Mouse (Mus musculus) heart, embryonic 10.5 days (tissue): ENCODE results near the gene Arf5. TPM values are rescaled to one million over a fixed set of nuclear protein-coding genes. Genes with fewer than 3 reads are reported as not detected.

Experiments
- polyA plus RNA-seq: library from polyadenylated mRNA; unstranded; fragments of >200 nt; fragmentation: Nextera tagmentation; extraction: Ambion mirVana; gene quantifications from 2 replicates; pipeline ENCODE4 v1.2.1, GENCODE M21; 2016

Gene Arf5
- polyA plus RNA-seq, 1 experiment from 2014 or later, result 310 TPM

Other genes with a start within 250 kb of the Arf5 start
- 11.7 and 15.0 TPM in 2 replicates for gene Zfp800, start 25.6 kb upstream of the Arf5 start, polyA plus RNA-seq
- gene Fscn3, start 4.2 kb downstream of the Arf5 start, polyA plus RNA-seq, result not detected in 2 replicates
- gene Gcc1, start 4.8 kb downstream of the Arf5 start, polyA plus RNA-seq, result 7.0 and 7.6 TPM in 2 replicates
- gene Pax4, start 25.8 kb downstream of the Arf5 start, polyA plus RNA-seq, result not detected in 2 replicates
- 114 and 120 TPM in 2 replicates for gene Snd1, start 51.6 kb downstream of the Arf5 start, polyA plus RNA-seq